In genomic region chr3:90133331-90133730, GRCm38 (mm10) we compare ENCODE assay signal across 11 mouse cellular contexts.
"Had no signal": no experiment of that assay in that cellular context is flagged by ENCODE, and none has a peak within 500 bp of the region (broad histone marks: within the 10 kb centered on the region; RNA-seq: fewer than 3 reads in every experiment).

No protein-coding gene starts in this region.

- H3K9me3 ChIP-seq: limb, embryonic 13.5 days; liver, embryonic 15.5 days; lung, embryonic 15.5 days; midbrain, embryonic 13.5 days; neural tube, embryonic 12.5 days had no signal

- H3K9ac ChIP-seq: limb, embryonic 13.5 days; liver, embryonic 15.5 days; lung, embryonic 15.5 days; midbrain, embryonic 13.5 days; neural tube, embryonic 12.5 days had no signal

- H3K27me3 ChIP-seq: limb, embryonic 13.5 days; liver, embryonic 15.5 days; lung, embryonic 15.5 days; midbrain, embryonic 13.5 days; neural tube, embryonic 12.5 days had no signal

- H3K4me2 ChIP-seq: limb, embryonic 13.5 days; liver, embryonic 15.5 days; lung, embryonic 15.5 days; midbrain, embryonic 13.5 days; neural tube, embryonic 12.5 days had no signal

- H3K27ac ChIP-seq: liver, embryonic 15.5 days; lung, embryonic 15.5 days; midbrain, embryonic 13.5 days; neural tube, embryonic 12.5 days had no signal

- DNase-seq: kidney, adult 18-20 months; layer of hippocampus, adult 9-11 months; layer of hippocampus, postnatal 36 days; left cerebral cortex, postnatal 4 days; thymus, postnatal 4 days had no signal

- H3K4me3 ChIP-seq: limb, embryonic 13.5 days; liver, embryonic 15.5 days; lung, embryonic 15.5 days; midbrain, embryonic 13.5 days; neural tube, embryonic 12.5 days had no signal

- H3K4me1 ChIP-seq: liver, embryonic 15.5 days; midbrain, embryonic 13.5 days; neural tube, embryonic 12.5 days had no signal

- H3K36me3 ChIP-seq: limb, embryonic 13.5 days; liver, embryonic 15.5 days; lung, embryonic 15.5 days; midbrain, embryonic 13.5 days; neural tube, embryonic 12.5 days had no signal

- ATAC-seq: inflammation-experienced regulatory T-cells, adult 6 months; midbrain, embryonic 13.5 days had no signal
